Comparison of ENCODE assay signal across 9 mouse cellular contexts in the genomic region with DNA sequence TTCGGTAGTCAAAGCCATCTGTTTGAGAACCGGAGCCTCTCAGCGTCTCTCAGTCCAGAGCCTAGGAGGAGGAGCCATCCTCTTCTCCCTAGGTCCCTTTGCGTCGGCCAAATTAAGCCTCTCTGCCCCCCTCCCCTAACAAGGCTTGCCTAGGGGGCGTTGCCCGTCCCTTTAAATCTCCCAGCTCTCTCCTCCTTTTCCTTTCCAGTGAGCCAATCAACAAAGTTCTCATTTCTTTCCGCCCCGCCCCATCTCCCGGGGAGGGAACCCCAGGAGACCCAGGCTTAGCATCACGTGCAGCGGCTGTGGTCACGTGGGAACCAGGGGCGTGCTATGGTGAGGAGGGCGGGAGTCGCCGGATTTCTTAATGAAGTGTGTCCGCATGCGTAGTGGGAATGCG. TPM values are rescaled to one million over a fixed set of nuclear protein-coding genes. Genes with fewer than 3 reads are reported as not detected.
DNase-seq lines count a peak whose midpoint lies in the region; ATAC-seq and TF ChIP-seq lines count a peak whose summit lies in the region.
"Had no signal": no experiment of that assay in that cellular context is flagged by ENCODE, and none has a peak within 500 bp of the region (broad histone marks: within the 10 kb centered on the region; RNA-seq: fewer than 3 reads in every experiment).

No protein-coding gene starts in this region.

- no peaks in the 10 kb centered on the region for H3K4me1 ChIP-seq in lung, adult 2 months (ENCODE audit: control insufficient read depth, insufficient read depth, low read length)
- peaks cover 10% of the 10 kb centered on the region for H3K4me1 ChIP-seq in forebrain, embryonic 16.5 days (replicated peaks; ENCODE audit: control insufficient read depth, insufficient read depth, low read length)
- 0 out of 2 replicates have a peak, but pooled peaks cover 2% of the 10 kb centered on the region for H3K4me1 ChIP-seq in hindbrain, embryonic 11.5 days (replicated peaks; ENCODE audit: control insufficient read depth, insufficient read depth, low read length)
- H3K4me1 ChIP-seq in limb, embryonic 13.5 days: peaks cover 13% of the 10 kb centered on the region

- DNase-seq in lung, adult 18-20 months: peak; percentile 26 to 29
- DNase-seq in lung, adult 2 months: no peak
- DNase-seq in hindbrain, embryonic 11.5 days (ENCODE audit: low spot score): peak; percentile 82
- peak; percentile 78 for DNase-seq in retina, embryonic 14.5 days (ENCODE audit: low spot score)
- no peak for DNase-seq in cerebellum, adult 9-10 months
- DNase-seq in layer of hippocampus, postnatal 10 days (ENCODE audit: low spot score in 2 of 2): no peak

- H3K9me3 ChIP-seq in forebrain, embryonic 16.5 days (ENCODE audit: control insufficient read depth, low read length): no peaks in the 10 kb centered on the region
- no peaks in the 10 kb centered on the region for H3K9me3 ChIP-seq in hindbrain, embryonic 11.5 days (ENCODE audit: control insufficient read depth, low read length)
- H3K9me3 ChIP-seq in limb, embryonic 13.5 days: no peaks in the 10 kb centered on the region

- TF ChIP-seq CTCF in lung, adult 2 months (IDR thresholded peaks at IDR 0.05; ENCODE audit: insufficient read depth, low read length): no peak

- H3K4me3 ChIP-seq in lung, adult 2 months (replicated peaks; ENCODE audit: extremely low read depth, low read depth, low read length): no peak overlapping the region
- H3K4me3 ChIP-seq in forebrain, embryonic 16.5 days (replicated peaks; ENCODE audit: low read length): no peak overlapping the region; the same call in 1 of the 2 replicates
- H3K4me3 ChIP-seq in hindbrain, embryonic 11.5 days (ENCODE audit: low read depth, low read length): no peak overlapping the region
- peak overlapping the region; percentile 36 for H3K4me3 ChIP-seq in limb, embryonic 13.5 days

- peak overlapping the region; percentile 12 for H3K4me2 ChIP-seq in forebrain, embryonic 16.5 days (ENCODE audit: low read length)
- no peak overlapping the region for H3K4me2 ChIP-seq in hindbrain, embryonic 11.5 days (replicated peaks; ENCODE audit: low read depth, low read length)
- peak overlapping the region; percentile 46 for H3K4me2 ChIP-seq in limb, embryonic 13.5 days (replicated peaks)

- no peak overlapping the region for H3K9ac ChIP-seq in forebrain, embryonic 16.5 days (replicated peaks; ENCODE audit: low read depth, low read length)
- no peak overlapping the region for H3K9ac ChIP-seq in hindbrain, embryonic 11.5 days (ENCODE audit: low read depth, low read length)
- H3K9ac ChIP-seq in limb, embryonic 13.5 days: no peak overlapping the region

- H3K27me3 ChIP-seq in forebrain, embryonic 16.5 days (replicated peaks; ENCODE audit: control insufficient read depth, insufficient read depth, low read length): peaks cover 89% of the 10 kb centered on the region
- peaks cover 96% of the 10 kb centered on the region for H3K27me3 ChIP-seq in hindbrain, embryonic 11.5 days (ENCODE audit: control insufficient read depth, insufficient read depth, low read length)
- peaks cover 97% of the 10 kb centered on the region for H3K27me3 ChIP-seq in limb, embryonic 13.5 days

- H3K36me3 ChIP-seq in forebrain, embryonic 16.5 days (ENCODE audit: control insufficient read depth, insufficient read depth): no peaks in the 10 kb centered on the region
- no peaks in the 10 kb centered on the region for H3K36me3 ChIP-seq in hindbrain, embryonic 11.5 days (ENCODE audit: control insufficient read depth, insufficient read depth, low read length)
- H3K36me3 ChIP-seq in limb, embryonic 13.5 days: no peaks in the 10 kb centered on the region

- no peak for TF ChIP-seq POLR2A in lung, adult 2 months (IDR thresholded peaks at IDR 0.05; ENCODE audit: borderline replicate concordance, extremely low read depth, low read depth, low read length)

- ATAC-seq in forebrain, embryonic 16.5 days: no peak; the same call in 1 of the 2 replicates
- peak; percentile 91 for ATAC-seq in hindbrain, embryonic 11.5 days (ENCODE audit: low FRiP score)
- 0 out of 2 replicates have a peak, but pooled peaks have one; percentile 57 for ATAC-seq in limb, embryonic 13.5 days (ENCODE audit: low FRiP score, low read depth)

- no peak overlapping the region for H3K27ac ChIP-seq in forebrain, embryonic 16.5 days (ENCODE audit: low read length)
- no peak overlapping the region for H3K27ac ChIP-seq in hindbrain, embryonic 11.5 days (ENCODE audit: low read depth, low read length)
- H3K27ac ChIP-seq in limb, embryonic 13.5 days: no peak overlapping the region

- 4% methylated on average over 20 of the region's 20 CpGs for WGBS in lung, adult 2 months
- 0% methylated on average over 20 of the region's 20 CpGs for WGBS in forebrain, embryonic 16.5 days
- under 1% methylated on average over 16 of the region's 20 CpGs for WGBS in hindbrain, embryonic 11.5 days
- under 1% methylated on average over 17 of the region's 20 CpGs for WGBS in limb, embryonic 13.5 days

RNA-seq across cellular contexts. Expression of a gene that starts 0.3 kb away (rescaled TPM):
- not detected in 2 replicates for polyA plus RNA-seq in lung, adult 2 months (2012; rRNA removed)
- polyA plus RNA-seq in forebrain, embryonic 16.5 days (2015; fragmentation: Nextera tagmentation; extraction: Ambion mirVana): not detected in 2 replicates
- polyA plus RNA-seq in hindbrain, embryonic 11.5 days (2014; fragmentation: Nextera tagmentation; extraction: Ambion mirVana): 0.11 and 0.48 TPM in 2 replicates
- 2.9 and 3.8 TPM in 2 replicates for polyA plus RNA-seq in limb, embryonic 13.5 days (2015; fragmentation: Nextera tagmentation; extraction: Ambion mirVana)
- not detected for total RNA-seq in layer of hippocampus, postnatal 10 days (2021)
- polyA plus RNA-seq: liver, embryonic 16.5 days had no signal

RNA-seq across cellular contexts. Expression of a gene that starts 15.9 kb away (rescaled TPM):
- not detected in 2 replicates for polyA plus RNA-seq in lung, adult 2 months (2012; rRNA removed)
- not detected in 2 replicates for polyA plus RNA-seq in forebrain, embryonic 16.5 days (2015; fragmentation: Nextera tagmentation; extraction: Ambion mirVana)
- not detected in 2 replicates for polyA plus RNA-seq in hindbrain, embryonic 11.5 days (2014; fragmentation: Nextera tagmentation; extraction: Ambion mirVana)
- polyA plus RNA-seq in limb, embryonic 13.5 days (2015; fragmentation: Nextera tagmentation; extraction: Ambion mirVana): 2.8 and 3.1 TPM in 2 replicates
- total RNA-seq in layer of hippocampus, postnatal 10 days (2021): not detected
- polyA plus RNA-seq: liver, embryonic 16.5 days had no signal

RNA-seq across cellular contexts. Expression of a gene that starts 33.6 kb away (rescaled TPM):
- not detected in 2 replicates for polyA plus RNA-seq in lung, adult 2 months (2012; rRNA removed)
- polyA plus RNA-seq in forebrain, embryonic 16.5 days (2015; fragmentation: Nextera tagmentation; extraction: Ambion mirVana): not detected in 2 replicates
- polyA plus RNA-seq in hindbrain, embryonic 11.5 days (2014; fragmentation: Nextera tagmentation; extraction: Ambion mirVana): not detected in 2 replicates
- 2.1 and 2.6 TPM in 2 replicates for polyA plus RNA-seq in limb, embryonic 13.5 days (2015; fragmentation: Nextera tagmentation; extraction: Ambion mirVana)
- total RNA-seq in layer of hippocampus, postnatal 10 days (2021): not detected
- polyA plus RNA-seq: liver, embryonic 16.5 days had no signal

RNA-seq across cellular contexts. Expression of a gene that starts 46.0 kb away (rescaled TPM):
- not detected in 2 replicates for polyA plus RNA-seq in lung, adult 2 months (2012; rRNA removed)
- polyA plus RNA-seq in forebrain, embryonic 16.5 days (2015; fragmentation: Nextera tagmentation; extraction: Ambion mirVana): not detected in 2 replicates
- not detected in 2 replicates for polyA plus RNA-seq in hindbrain, embryonic 11.5 days (2014; fragmentation: Nextera tagmentation; extraction: Ambion mirVana)
- 11.0 and 11.3 TPM in 2 replicates for polyA plus RNA-seq in limb, embryonic 13.5 days (2015; fragmentation: Nextera tagmentation; extraction: Ambion mirVana)
- total RNA-seq in layer of hippocampus, postnatal 10 days (2021): not detected
- polyA plus RNA-seq: liver, embryonic 16.5 days had no signal

RNA-seq across cellular contexts. Expression of a gene that starts 46.6 kb away (rescaled TPM):
- 0.36 and 1.6 TPM in 2 replicates for polyA plus RNA-seq in lung, adult 2 months (2012; rRNA removed)
- not detected in 2 replicates for polyA plus RNA-seq in forebrain, embryonic 16.5 days (2015; fragmentation: Nextera tagmentation; extraction: Ambion mirVana)
- 21.0 and 21.6 TPM in 2 replicates for polyA plus RNA-seq in hindbrain, embryonic 11.5 days (2014; fragmentation: Nextera tagmentation; extraction: Ambion mirVana)
- 5.2 and 6.7 TPM in 2 replicates for polyA plus RNA-seq in limb, embryonic 13.5 days (2015; fragmentation: Nextera tagmentation; extraction: Ambion mirVana)
- total RNA-seq in layer of hippocampus, postnatal 10 days (2021): not detected

Comparison
In these comparisons a context has a peak if more than half of its experiments do, and no peak if none do; other contexts are left out.
1. DNase-seq: peak in lung, adult 18-20 months (2 of 2), hindbrain, embryonic 11.5 days (single experiment) and retina, embryonic 14.5 days (single experiment); none in lung, adult 2 months (single experiment), cerebellum, adult 9-10 months (single experiment) and layer of hippocampus, postnatal 10 days (0 of 2).